Mouse (Mus musculus) bone marrow macrophage, adult 2 months (primary cell): ENCODE data around the gene Pde11a.

Experiments
- CTCF ChIP-seq: IDR thresholded peaks from 2 replicates; pipeline ENCODE4 v1.5.1; 2012; ENCODE audit warnings: low read depth, mild to moderate bottlenecking, low read length, moderate library complexity
- POLR2A ChIP-seq: IDR thresholded peaks from 2 replicates; pipeline ENCODE4 v1.6.1; 2012; ENCODE audit warnings: mild to moderate bottlenecking, low read depth, low read length, borderline replicate concordance

- TF ChIP-seq CTCF = no peak
- no peak for TF ChIP-seq POLR2A
These were observed 220.1 kb downstream of the Pde11a start for GRCm38 (mm10) chr2:76118491-76118890.
